Mouse (Mus musculus) lung, adult 18-20 months (tissue): ENCODE results near the gene Olfr777.
"Not testable (repeated sequence)": the region's sequence is repeated elsewhere in the genome, so short reads cannot be mapped to it uniquely, and the experiment has no call there.

ENCODE experiments used
- DNase-seq, 2 experiments: peaks; one replicate each; pipeline ENCODE4 v3.0.0; 2022; ENCODE audit warnings: mixed read lengths in 2 of 2

The Olfr777 gene

DNA sequence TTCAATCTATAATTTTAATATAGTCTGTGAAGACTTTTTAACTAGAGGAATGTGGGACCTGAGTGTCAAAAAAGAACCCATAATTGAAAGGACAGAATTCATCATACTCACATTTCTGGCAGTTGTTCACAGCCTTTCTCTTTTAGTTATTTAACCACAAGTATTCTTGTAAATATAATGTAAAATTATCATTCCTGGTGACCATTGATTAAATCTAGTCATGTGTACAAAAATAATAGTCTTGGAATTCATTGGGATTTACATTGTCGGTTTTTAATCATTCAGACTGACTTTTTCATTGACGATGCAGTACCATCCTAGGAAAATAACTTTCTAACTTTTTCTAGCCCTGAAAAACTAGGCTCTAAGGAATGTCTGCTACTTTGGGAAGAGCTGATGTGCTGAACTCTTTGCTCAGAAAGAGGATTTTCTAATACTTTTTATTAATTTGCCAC lies at the start of gene Olfr777:
TSS of gene Olfr777 (minus strand) at position 405 of the 455 bp plus-strand sequence.
- no peak for DNase-seq

DNA sequence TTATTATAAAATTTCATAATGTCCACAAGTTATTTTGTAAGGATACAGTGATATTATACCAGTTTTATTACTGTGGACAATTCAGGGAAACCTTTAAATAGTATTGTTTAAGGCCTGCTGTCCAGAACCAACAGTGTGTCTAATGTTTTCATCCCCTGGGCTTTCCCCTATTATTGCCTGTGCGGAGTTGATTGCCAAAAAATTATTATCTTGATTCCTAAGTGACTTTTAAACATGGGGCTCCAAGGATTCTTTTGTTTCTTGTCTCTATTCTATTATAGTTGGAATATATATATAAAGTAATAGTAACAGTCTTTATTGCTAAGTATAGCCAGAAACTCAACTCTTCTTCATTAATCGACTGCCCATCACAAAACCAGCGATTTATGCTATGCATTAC lies 46.5 kb upstream of the Olfr777 start, which contains the start of gene Olfr780:
TSS of gene Olfr780 (plus strand) at position 301 of the 400 bp plus-strand sequence.
- no peak for DNase-seq

DNA sequence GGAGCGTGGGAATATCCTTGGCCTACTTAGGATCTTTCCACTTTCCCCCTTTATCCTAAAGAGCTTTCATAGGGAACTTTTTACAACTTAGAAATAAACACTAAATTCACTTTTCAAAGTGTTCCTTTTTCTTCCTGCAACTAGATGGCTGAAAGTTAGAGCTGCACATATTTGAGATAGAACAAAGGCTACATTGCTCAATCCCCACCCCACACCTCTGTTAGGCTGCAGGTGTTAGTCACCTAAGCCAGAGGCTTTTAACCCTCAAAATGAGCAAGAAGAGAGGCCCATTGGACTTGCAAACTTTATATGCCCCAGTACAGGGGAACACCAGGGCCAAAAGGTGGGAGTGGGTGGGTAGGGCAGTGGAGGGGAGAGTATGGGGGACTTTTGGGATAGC lies 42.2 kb upstream of the Olfr777 start:
- DNase-seq, result not testable (repeated sequence)

DNA sequence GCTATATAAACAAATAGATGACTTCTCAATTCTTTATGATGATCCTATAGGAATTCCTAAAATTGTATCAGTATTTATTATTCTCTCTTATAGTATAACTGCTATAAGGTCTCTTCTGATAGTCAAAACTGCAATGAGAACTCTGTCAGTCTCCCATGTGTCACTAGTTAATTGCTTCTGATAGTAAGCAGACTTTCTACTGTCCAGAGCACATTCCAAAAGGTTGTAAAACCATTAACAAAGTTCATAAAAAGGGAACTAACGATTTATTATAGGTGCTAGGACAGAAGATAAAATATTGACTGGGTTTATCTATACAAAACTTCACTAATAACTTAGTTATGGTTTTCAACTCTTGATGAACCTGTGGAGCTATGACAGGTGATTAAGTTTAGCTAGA lies 41.7 kb upstream of the Olfr777 start:
- not testable (repeated sequence) for DNase-seq

DNA sequence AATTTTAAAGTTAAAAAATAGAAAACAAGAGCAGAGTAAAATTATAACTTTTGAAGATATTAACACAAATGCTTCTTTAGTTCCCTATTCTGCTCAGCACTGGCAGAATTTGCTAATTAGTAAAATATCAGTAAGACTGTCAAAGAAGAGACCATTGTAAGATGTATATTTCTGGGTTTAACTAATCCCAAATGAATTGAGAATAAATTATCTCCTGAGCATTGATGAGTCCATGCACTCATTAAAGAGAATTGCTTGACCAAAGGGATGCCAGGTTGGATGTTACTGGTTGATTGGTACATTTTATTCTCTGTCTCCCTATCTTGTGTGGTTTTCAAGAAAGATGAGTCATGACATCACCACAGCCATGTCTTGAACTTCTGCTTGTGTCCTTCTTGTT lies 12.5 kb downstream of the Olfr777 start, which contains the start of gene Olfr776:
TSS of gene Olfr776 (plus strand) at position 301 of the 400 bp plus-strand sequence.
- no peak for DNase-seq

DNA sequence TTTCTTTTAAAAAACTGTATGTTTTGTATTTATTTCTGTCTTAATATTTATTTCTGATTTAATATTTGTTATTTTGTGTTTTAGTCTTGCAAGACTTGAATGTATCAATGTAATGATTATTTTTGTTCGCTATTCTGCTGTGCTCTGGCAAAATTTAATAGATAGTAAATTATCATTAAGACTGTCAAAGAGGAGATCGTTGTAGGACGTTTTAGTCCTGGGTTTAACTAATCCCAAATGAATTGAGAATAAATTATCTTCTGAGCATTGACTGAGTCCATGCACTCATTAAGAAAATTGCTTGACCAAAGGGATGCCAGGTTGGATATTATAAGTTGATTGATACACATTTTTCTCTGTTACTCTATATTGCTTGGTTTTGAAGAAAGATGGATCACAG lies 23.2 kb downstream of the Olfr777 start, which contains the start of gene Olfr775:
TSS of gene Olfr775 (plus strand) at position 301 of the 400 bp plus-strand sequence.
- no peak for DNase-seq

DNA sequence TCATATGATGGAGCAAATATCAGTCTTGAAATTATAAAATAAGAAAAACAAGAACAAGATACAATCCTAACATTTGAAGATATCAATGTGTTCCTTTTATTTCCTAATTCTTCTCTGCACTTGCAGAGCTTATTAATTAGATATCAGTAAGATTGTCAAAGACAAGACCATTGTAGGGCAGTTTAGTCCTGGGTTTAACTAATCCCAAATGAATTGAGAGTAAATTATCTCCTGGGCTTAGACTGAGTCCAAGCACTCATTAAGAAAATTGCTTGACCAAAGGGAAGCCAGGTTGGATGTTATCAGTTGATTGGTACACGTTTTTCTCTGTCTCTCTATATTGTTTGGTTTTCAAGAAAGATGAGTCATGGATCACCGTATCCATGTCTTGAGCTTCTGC lies 35.4 kb downstream of the Olfr777 start, which contains the start of gene Olfr774:
TSS of gene Olfr774 (plus strand) at position 301 of the 400 bp plus-strand sequence.
- DNase-seq, result no peak

DNA sequence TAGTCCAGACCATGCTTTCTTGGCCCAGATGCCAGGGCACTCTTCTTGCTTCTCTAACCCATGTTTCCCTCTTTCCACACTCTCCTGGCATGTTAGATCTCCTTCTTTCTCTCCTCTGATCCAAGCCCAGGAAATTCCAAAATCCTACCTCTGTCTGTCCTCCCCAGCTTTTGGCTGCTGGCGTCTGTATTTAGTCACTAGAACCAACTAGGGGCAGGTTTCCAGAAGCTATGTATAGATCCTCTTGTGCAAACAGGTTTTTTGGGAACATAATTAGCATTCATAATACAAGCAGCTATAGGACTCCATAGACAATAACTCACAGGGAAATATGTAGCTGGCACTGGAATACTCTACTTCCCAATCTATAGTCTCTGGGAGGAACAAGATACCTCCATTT lies 40.5 kb downstream of the Olfr777 start:
- DNase-seq, result no peak
